Mouse (Mus musculus) midbrain, embryonic 11.5 days (tissue): ENCODE data around the gene Dcaf8. TPM values are rescaled to one million over a fixed set of nuclear protein-coding genes. Genes with fewer than 3 reads are reported as not detected.
A peak's percentile ranks its signal among the peaks of the same experiment; 100 is the strongest.

Source experiments
- ATAC-seq: fragments of 200-750 bp; cut with Nextera tagmentation; 2 replicates; pipeline ENCODE4 v1.8.0; 2017; ENCODE audit warnings: moderate TSS enrichment, moderate library complexity; ENCODE audit not compliant: low FRiP score
- DNase-seq: peaks from one replicate; pipeline ENCODE4 v3.0.0; 2015; ENCODE audit warnings: low spot score; ENCODE audit errors: missing footprints
- H3K27ac ChIP-seq: fragments of 300-500 bp; sonication (generic); 2 replicates; pipeline ENCODE4 v1.5.1; 2014; ENCODE audit warnings: low read depth, low read length
- H3K27me3 ChIP-seq: fragments of 300-500 bp; sonication (generic); 2 replicates; pipeline ENCODE4 v1.6.1; 2014; ENCODE audit warnings: mild to moderate bottlenecking, low read length, moderate library complexity, mixed read lengths; ENCODE audit not compliant: control insufficient read depth, insufficient read depth
- H3K36me3 ChIP-seq: fragments of 300-500 bp; sonication (generic); 2 replicates; pipeline ENCODE4 v1.6.1; 2014; ENCODE audit warnings: mild to moderate bottlenecking, low read length, moderate library complexity, mixed read lengths; ENCODE audit not compliant: control insufficient read depth, insufficient read depth
- H3K4me1 ChIP-seq: fragments of 300-500 bp; sonication (generic); 2 replicates; pipeline ENCODE4 v1.6.1; 2014; ENCODE audit warnings: low read length; ENCODE audit not compliant: control insufficient read depth, insufficient read depth
- H3K4me2 ChIP-seq: fragments of 300-500 bp; sonication (generic); 2 replicates; pipeline ENCODE4 v1.6.1; 2014; ENCODE audit warnings: mild to moderate bottlenecking, moderate library complexity
- H3K4me3 ChIP-seq: fragments of 300-500 bp; sonication (generic); 2 replicates; pipeline ENCODE4 v1.5.1; 2014; ENCODE audit warnings: low read depth, low read length
- H3K9ac ChIP-seq: fragments of 300-500 bp; sonication (generic); 2 replicates; pipeline ENCODE4 v1.6.1; 2014; ENCODE audit warnings: low read length
- H3K9me3 ChIP-seq: fragments of 300-500 bp; sonication (generic); 2 replicates; pipeline ENCODE4 v1.6.1; 2016; ENCODE audit warnings: low read length; ENCODE audit not compliant: control insufficient read depth
- WGBS: fragments of 180-500 bp; shearing (Covaris S2); extraction: QIAGEN DNeasy Blood & Tissue Kit; methylation state at CpG from one replicate; pipeline ENCODE4 v1.1.7; 2014; 5-methylcytosine and 5-hydroxymethylcytosine counted together
- polyA plus RNA-seq: library from polyadenylated mRNA; unstranded; fragments of >200 nt; fragmentation: Nextera tagmentation; extraction: Ambion mirVana; gene quantifications from 2 replicates; pipeline ENCODE4 v1.2.1, GENCODE M21; 2014

Dcaf8 gene
- polyA plus RNA-seq, 1 experiment from 2014 or later = 100.0 TPM

GRCm38 (mm10) chr1:172140160-172140559 lies 7.7 kb upstream of the Dcaf8 start:
- Histone ChIP-seq H3K4me1 (no peaks in the 10 kb centered on the region), H3K9ac (no peak overlapping the region), H3K4me2 (no peak overlapping the region), H3K27ac (no peak overlapping the region), H3K4me3 (no peak overlapping the region), H3K27me3 (no peaks in the 10 kb centered on the region), H3K36me3 (no peaks in the 10 kb centered on the region), H3K9me3 (no peaks in the 10 kb centered on the region)
- ATAC-seq = no peak
- WGBS = 87% methylated on average over 2 of the region's 2 CpGs
- no peak for DNase-seq

GRCm38 (mm10) chr1:172140825-172141224 lies 7.1 kb upstream of the Dcaf8 start:
- no peak overlapping the region for H3K9ac ChIP-seq
- DNase-seq (no peak), ATAC-seq (no peak)
- H3K27me3 ChIP-seq = no peaks in the 10 kb centered on the region
- no peak overlapping the region for H3K27ac ChIP-seq
- H3K9me3 ChIP-seq = no peaks in the 10 kb centered on the region
- 82% methylated on average over 1 of the region's 1 CpGs for WGBS
- no peak overlapping the region for H3K4me2 ChIP-seq
- no peaks in the 10 kb centered on the region for H3K36me3 ChIP-seq
- H3K4me3 ChIP-seq = no peak overlapping the region
- no peaks in the 10 kb centered on the region for H3K4me1 ChIP-seq

- no peak overlapping the region for H3K27ac ChIP-seq
- no peak for DNase-seq
- 88% methylated on average over 3 of the region's 3 CpGs for WGBS
- no peaks in the 10 kb centered on the region for H3K9me3 ChIP-seq
- no peak for ATAC-seq
- H3K4me3 ChIP-seq = no peak overlapping the region
- no peaks in the 10 kb centered on the region for H3K27me3 ChIP-seq
- H3K4me1 ChIP-seq = no peaks in the 10 kb centered on the region
- no peak overlapping the region for H3K4me2 ChIP-seq
- no peaks in the 10 kb centered on the region for H3K36me3 ChIP-seq
- H3K9ac ChIP-seq = no peak overlapping the region
Observed at GRCm38 (mm10) chr1:172141529-172141928, 6.4 kb upstream of the Dcaf8 start.

GRCm38 (mm10) chr1:172143570-172143969 lies 4.3 kb upstream of the Dcaf8 start:
- WGBS = 31% methylated on average over 1 of the region's 1 CpGs
- no peak for DNase-seq
- no peak overlapping the region for H3K9ac ChIP-seq

GRCm38 (mm10) chr1:172148279-172148954 lies 533 bp downstream of the Dcaf8 start:
- Histone ChIP-seq H3K4me3 (peak overlapping the region; percentile 80), H3K9me3 (no peaks in the 10 kb centered on the region), H3K9ac (peak overlapping the region; percentile 97), H3K36me3 (peaks cover 6% of the 10 kb centered on the region), H3K4me1 (peaks cover 6% of the 10 kb centered on the region), H3K27me3 (no peaks in the 10 kb centered on the region), H3K27ac (peak overlapping the region; percentile 84), H3K4me2 (peak overlapping the region; percentile 52)
- WGBS = under 1% methylated on average over 40 of the region's 40 CpGs
- ATAC-seq (peak; percentile 70), DNase-seq (peak; percentile 96)

More at GRCm38 (mm10) chr1:172143570-172143969, 4.3 kb upstream of the Dcaf8 start:
- no peaks in the 10 kb centered on the region for H3K36me3 ChIP-seq
- no peaks in the 10 kb centered on the region for H3K27me3 ChIP-seq
- no peaks in the 10 kb centered on the region for H3K9me3 ChIP-seq
- no peak for ATAC-seq
- no peaks in the 10 kb centered on the region for H3K4me1 ChIP-seq
- no peak overlapping the region for H3K4me3 ChIP-seq
- no peak overlapping the region for H3K27ac ChIP-seq
- H3K4me2 ChIP-seq = no peak overlapping the region

- Histone ChIP-seq H3K27ac (peak overlapping the region; percentile 84; the same call in 1 of the 2 replicates), H3K36me3 (peaks cover 10% of the 10 kb centered on the region), H3K4me3 (peak overlapping the region; percentile 80), H3K4me2 (peak overlapping the region; percentile 52), H3K27me3 (no peaks in the 10 kb centered on the region), H3K4me1 (peaks cover 6% of the 10 kb centered on the region), H3K9me3 (no peaks in the 10 kb centered on the region), H3K9ac (peak overlapping the region; percentile 97)
- DNase-seq (peak; percentile 88), ATAC-seq (no peak)
- WGBS = 21% methylated on average over 19 of the region's 19 CpGs
Observed at GRCm38 (mm10) chr1:172148955-172149815, 1.3 kb downstream of the Dcaf8 start.

GRCm38 (mm10) chr1:172154536-172154935 lies 6.7 kb downstream of the Dcaf8 start:
- Histone ChIP-seq H3K27ac (no peak overlapping the region), H3K27me3 (no peaks in the 10 kb centered on the region), H3K9ac (no peak overlapping the region), H3K36me3 (peaks cover 10% of the 10 kb centered on the region), H3K4me1 (peaks cover under 1% of the 10 kb centered on the region), H3K9me3 (no peaks in the 10 kb centered on the region), H3K4me3 (no peak overlapping the region), H3K4me2 (no peak overlapping the region)
- ATAC-seq = no peak
- 99% methylated on average over 3 of the region's 3 CpGs for WGBS
- no peak for DNase-seq

GRCm38 (mm10) chr1:172155518-172155917 lies 7.6 kb downstream of the Dcaf8 start:
- Histone ChIP-seq H3K27ac (no peak overlapping the region), H3K4me1 (no peaks in the 10 kb centered on the region), H3K4me2 (no peak overlapping the region), H3K9me3 (no peaks in the 10 kb centered on the region), H3K9ac (no peak overlapping the region), H3K4me3 (no peak overlapping the region), H3K36me3 (peaks cover 10% of the 10 kb centered on the region), H3K27me3 (no peaks in the 10 kb centered on the region)
- DNase-seq = no peak
- ATAC-seq = no peak
- 96% methylated on average over 3 of the region's 3 CpGs for WGBS

- no peak overlapping the region for H3K27ac ChIP-seq
- DNase-seq = no peak
- H3K9me3 ChIP-seq = no peaks in the 10 kb centered on the region
- H3K36me3 ChIP-seq = no peaks in the 10 kb centered on the region
- ATAC-seq = no peak
- H3K4me3 ChIP-seq = no peak overlapping the region
- H3K9ac ChIP-seq = no peak overlapping the region
- H3K4me2 ChIP-seq = no peak overlapping the region
- H3K27me3 ChIP-seq = no peaks in the 10 kb centered on the region
- 82% methylated on average over 4 of the region's 4 CpGs for WGBS
- no peaks in the 10 kb centered on the region for H3K4me1 ChIP-seq
Observed at GRCm38 (mm10) chr1:172159970-172160369, 12.1 kb downstream of the Dcaf8 start.
